Mouse (Mus musculus) heart, embryonic 12.5 days (tissue): ENCODE results near the gene Mon2. TPM values are rescaled to one million over a fixed set of nuclear protein-coding genes. Genes with fewer than 3 reads are reported as not detected.
A peak's percentile ranks its signal among the peaks of the same experiment; 100 is the strongest.

Experiments used
- ATAC-seq: fragments of 200-750 bp; cut with Nextera tagmentation; 2 replicates; pipeline ENCODE4 v1.8.0; 2017; ENCODE audit warnings: moderate TSS enrichment, moderate library complexity; ENCODE audit not compliant: insufficient number of reproducible peaks, low FRiP score
- H3K27ac ChIP-seq: fragments of 300-500 bp; sonication (generic); 2 replicates; pipeline ENCODE4 v1.5.1; 2016; ENCODE audit warnings: mild to moderate bottlenecking, moderate library complexity; ENCODE audit not compliant: poor library complexity, severe bottlenecking
- H3K27me3 ChIP-seq: fragments of 300-500 bp; sonication (generic); replicated peaks from 2 replicates; pipeline ENCODE4 v1.6.1; 2016; ENCODE audit warnings: mild to moderate bottlenecking, moderate library complexity
- H3K36me3 ChIP-seq: fragments of 300-500 bp; sonication (generic); 2 replicates; pipeline ENCODE4 v1.6.1; 2016; ENCODE audit warnings: mild to moderate bottlenecking, moderate library complexity
- H3K4me1 ChIP-seq: fragments of 300-500 bp; sonication (generic); replicated peaks from 2 replicates; pipeline ENCODE4 v1.6.1; 2016; ENCODE audit warnings: mild to moderate bottlenecking
- H3K4me2 ChIP-seq: fragments of 300-500 bp; sonication (generic); 2 replicates; pipeline ENCODE4 v1.6.1; 2016; ENCODE audit warnings: mild to moderate bottlenecking, moderate library complexity
- H3K4me3 ChIP-seq: fragments of 300-500 bp; sonication (generic); 2 replicates; pipeline ENCODE4 v1.5.1; 2016; ENCODE audit warnings: mild to moderate bottlenecking
- H3K9ac ChIP-seq: fragments of 300-500 bp; sonication (generic); 2 replicates; pipeline ENCODE4 v1.6.1; 2016; ENCODE audit warnings: mild to moderate bottlenecking, moderate library complexity
- H3K9me3 ChIP-seq: fragments of 300-500 bp; sonication (generic); replicated peaks from 2 replicates; pipeline ENCODE4 v1.6.1; 2016; ENCODE audit warnings: mild to moderate bottlenecking, moderate library complexity
- WGBS: fragments of 180-500 bp; shearing (Covaris S2); methylation state at CpG from one replicate; pipeline ENCODE4 v1.1.7; 2016; 5-methylcytosine and 5-hydroxymethylcytosine counted together
- polyA plus RNA-seq: library from polyadenylated mRNA; unstranded; fragments of >200 nt; fragmentation: Nextera tagmentation; extraction: Ambion mirVana; gene quantifications from 2 replicates; pipeline ENCODE4 v1.2.1, GENCODE M21; 2016

Gene Mon2
- polyA plus RNA-seq, 1 experiment from 2014 or later, result 35.9 TPM

- ATAC-seq, result no peak
- Histone ChIP-seq H3K9me3 (peaks cover 8% of the 10 kb centered on the region), H3K4me1 (peaks cover 28% of the 10 kb centered on the region), H3K4me2 (no peak overlapping the region; the same call in 1 of the 2 replicates), H3K27ac (no peak overlapping the region), H3K27me3 (peaks cover 3% of the 10 kb centered on the region; the same call in 1 of the 2 replicates), H3K9ac (no peak overlapping the region), H3K36me3 (no peaks in the 10 kb centered on the region), H3K4me3 (no peak overlapping the region)
- WGBS, result 57% methylated on average over 9 of the region's 9 CpGs
These were observed 114.8 kb downstream of the Mon2 start for GRCm38 (mm10) chr10:122961494-122961893.

- Histone ChIP-seq H3K4me3 (no peak overlapping the region), H3K4me1 (peaks cover 26% of the 10 kb centered on the region), H3K9me3 (peaks cover 8% of the 10 kb centered on the region), H3K9ac (no peak overlapping the region), H3K27ac (no peak overlapping the region), H3K36me3 (no peaks in the 10 kb centered on the region), H3K4me2 (peak overlapping the region; percentile 50), H3K27me3 (peaks cover 3% of the 10 kb centered on the region; the same call in 1 of the 2 replicates)
- 44% methylated on average over 16 of the region's 16 CpGs for WGBS
- ATAC-seq, result no peak
These were observed 115.6 kb downstream of the Mon2 start for GRCm38 (mm10) chr10:122960738-122961137.

- 69% methylated on average over 16 of the region's 16 CpGs for WGBS
- Histone ChIP-seq H3K9me3 (peaks cover 8% of the 10 kb centered on the region), H3K27ac (no peak overlapping the region), H3K9ac (no peak overlapping the region), H3K36me3 (no peaks in the 10 kb centered on the region), H3K4me2 (no peak overlapping the region), H3K27me3 (peaks cover 3% of the 10 kb centered on the region; the same call in 1 of the 2 replicates), H3K4me1 (peaks cover 26% of the 10 kb centered on the region), H3K4me3 (no peak overlapping the region)
- no peak for ATAC-seq
These were observed 116.1 kb downstream of the Mon2 start for GRCm38 (mm10) chr10:122960216-122960615.

- H3K36me3 ChIP-seq, result no peaks in the 10 kb centered on the region
- H3K27ac ChIP-seq, result no peak overlapping the region
- no peak overlapping the region for H3K4me3 ChIP-seq
- peaks cover 4% of the 10 kb centered on the region; the same call in 1 of the 2 replicates for H3K9me3 ChIP-seq
- H3K4me2 ChIP-seq, result no peak overlapping the region
- H3K9ac ChIP-seq, result no peak overlapping the region
- no peak for ATAC-seq
- peaks cover 16% of the 10 kb centered on the region for H3K4me1 ChIP-seq
- H3K27me3 ChIP-seq, result peaks cover 3% of the 10 kb centered on the region; the same call in 1 of the 2 replicates
- 87% methylated on average over 5 of the region's 5 CpGs for WGBS
These were observed 117.6 kb downstream of the Mon2 start for GRCm38 (mm10) chr10:122958699-122959098.

- Histone ChIP-seq H3K4me2 (no peak overlapping the region), H3K9ac (no peak overlapping the region), H3K27me3 (peaks cover 3% of the 10 kb centered on the region; the same call in 1 of the 2 replicates), H3K9me3 (peaks cover 4% of the 10 kb centered on the region; the same call in 1 of the 2 replicates), H3K36me3 (no peaks in the 10 kb centered on the region), H3K4me1 (peaks cover 12% of the 10 kb centered on the region), H3K27ac (no peak overlapping the region), H3K4me3 (no peak overlapping the region)
- ATAC-seq, result no peak
- WGBS, result 75% methylated on average over 2 of the region's 2 CpGs
These were observed 118.4 kb downstream of the Mon2 start for GRCm38 (mm10) chr10:122957918-122958317.

- Histone ChIP-seq H3K36me3 (no peaks in the 10 kb centered on the region), H3K9ac (no peak overlapping the region), H3K4me3 (no peak overlapping the region), H3K4me1 (no peaks in the 10 kb centered on the region), H3K27me3 (no peaks in the 10 kb centered on the region), H3K9me3 (no peaks in the 10 kb centered on the region), H3K4me2 (no peak overlapping the region), H3K27ac (no peak overlapping the region)
- ATAC-seq, result no peak
- WGBS, result 86% methylated on average over 9 of the region's 9 CpGs
These were observed 122.7 kb downstream of the Mon2 start for GRCm38 (mm10) chr10:122953576-122953975.

GRCm38 (mm10) chr10:122950966-122951365 is 125.3 kb downstream of the Mon2 start:
- Histone ChIP-seq H3K27me3 (no peaks in the 10 kb centered on the region), H3K9me3 (no peaks in the 10 kb centered on the region), H3K4me2 (no peak overlapping the region), H3K4me3 (no peak overlapping the region), H3K4me1 (no peaks in the 10 kb centered on the region), H3K9ac (no peak overlapping the region), H3K36me3 (no peaks in the 10 kb centered on the region), H3K27ac (no peak overlapping the region)
- WGBS, result 88% methylated on average over 6 of the region's 6 CpGs
- no peak for ATAC-seq

GRCm38 (mm10) chr10:122944888-122945287 is 131.4 kb downstream of the Mon2 start:
- Histone ChIP-seq H3K4me3 (no peak overlapping the region), H3K9ac (no peak overlapping the region), H3K36me3 (no peaks in the 10 kb centered on the region), H3K27me3 (no peaks in the 10 kb centered on the region), H3K4me2 (no peak overlapping the region), H3K4me1 (peaks cover 7% of the 10 kb centered on the region; the same call in 1 of the 2 replicates), H3K9me3 (no peaks in the 10 kb centered on the region), H3K27ac (no peak overlapping the region)
- ATAC-seq, result no peak
- 78% methylated on average over 5 of the region's 5 CpGs for WGBS

GRCm38 (mm10) chr10:122943824-122944223 is 132.5 kb downstream of the Mon2 start:
- Histone ChIP-seq H3K4me3 (no peak overlapping the region), H3K9me3 (no peaks in the 10 kb centered on the region), H3K9ac (no peak overlapping the region), H3K4me2 (no peak overlapping the region), H3K27ac (no peak overlapping the region), H3K4me1 (peaks cover 7% of the 10 kb centered on the region; the same call in 1 of the 2 replicates), H3K36me3 (no peaks in the 10 kb centered on the region), H3K27me3 (no peaks in the 10 kb centered on the region)
- 55% methylated on average over 6 of the region's 6 CpGs for WGBS
- no peak for ATAC-seq

GRCm38 (mm10) chr10:122942771-122943170 is 133.5 kb downstream of the Mon2 start:
- no peak overlapping the region for H3K27ac ChIP-seq
- H3K4me1 ChIP-seq, result peaks cover 7% of the 10 kb centered on the region; the same call in 1 of the 2 replicates
- H3K4me3 ChIP-seq, result no peak overlapping the region
- no peaks in the 10 kb centered on the region for H3K27me3 ChIP-seq
- WGBS, result 72% methylated on average over 7 of the region's 7 CpGs
- H3K36me3 ChIP-seq, result no peaks in the 10 kb centered on the region
- no peak for ATAC-seq
- H3K9ac ChIP-seq, result no peak overlapping the region
- H3K4me2 ChIP-seq, result no peak overlapping the region
- H3K9me3 ChIP-seq, result no peaks in the 10 kb centered on the region
